Mouse (Mus musculus) embryo, embryonic 11 days (tissue): ENCODE measurements around the gene Ehd1.
"Not testable (repeated sequence)": the region's sequence is repeated elsewhere in the genome, so short reads cannot be mapped to it uniquely, and the experiment has no call there.

Experiments used
- DNase-seq: peaks from one replicate; pipeline ENCODE4 v3.0.0-alpha.2; 2015

The Ehd1 gene

DNA sequence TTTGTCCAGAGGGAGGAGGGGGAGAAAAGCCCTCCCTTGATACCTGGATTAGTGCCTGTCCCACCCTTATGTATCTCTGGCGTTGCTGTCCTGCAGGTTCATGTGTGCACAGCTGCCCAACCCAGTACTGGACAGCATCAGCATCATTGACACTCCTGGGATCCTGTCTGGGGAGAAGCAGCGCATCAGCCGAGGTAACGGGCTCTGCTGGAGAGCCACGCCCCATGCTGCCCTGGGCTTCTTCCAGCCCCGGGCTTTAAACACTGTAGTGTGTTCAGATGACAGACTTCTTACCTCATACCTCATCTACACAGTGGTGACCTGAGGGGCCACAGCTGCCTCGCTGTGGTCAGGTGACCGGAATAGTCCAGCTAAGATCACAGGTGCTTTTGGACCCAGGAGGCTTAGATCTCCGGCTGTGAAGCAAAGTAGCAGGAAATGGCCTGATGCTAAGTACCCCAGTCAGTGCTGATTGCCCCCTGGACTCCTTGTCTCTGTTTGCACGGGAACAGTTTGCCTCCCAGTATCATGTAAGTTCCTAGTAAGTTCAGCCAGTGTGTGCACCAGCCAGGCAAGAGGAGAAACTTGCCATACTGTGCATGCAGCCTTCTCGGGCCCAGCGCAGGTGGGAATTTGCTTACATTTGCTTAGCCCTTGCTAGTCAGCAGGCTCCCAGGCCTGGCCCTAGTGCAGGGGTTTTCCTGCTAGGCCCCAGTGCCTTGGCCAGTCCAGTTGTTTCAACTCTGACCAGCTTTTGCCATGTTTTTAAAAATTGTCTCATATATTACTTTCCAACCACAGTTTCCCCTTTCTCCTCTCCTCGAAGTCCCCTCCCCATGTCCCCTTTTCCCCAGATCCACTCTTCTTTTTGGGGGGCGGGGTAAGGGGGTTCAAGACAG is 4.8 kb downstream of the Ehd1 start:
- no peak for DNase-seq

DNA sequence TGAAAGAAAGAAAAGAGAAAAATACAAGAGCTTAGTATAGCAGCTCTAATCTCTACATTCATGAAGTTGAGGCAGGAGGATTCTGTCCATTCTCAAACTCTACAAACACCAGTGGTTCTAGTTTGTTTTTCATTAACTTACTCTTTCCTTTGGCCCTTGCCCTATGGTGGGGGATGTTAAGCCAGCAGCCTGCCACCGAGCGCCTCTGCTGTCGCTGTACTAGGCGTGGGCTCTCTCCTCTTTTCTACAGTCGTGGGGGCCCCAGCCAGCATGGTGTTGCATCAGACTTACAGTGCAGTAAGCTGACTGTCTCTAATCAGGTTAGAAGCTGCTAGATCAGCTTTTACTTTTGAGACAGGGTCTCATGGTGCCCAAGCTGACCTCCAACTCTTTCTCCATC is 6.5 kb downstream of the Ehd1 start:
- DNase-seq: no peak

DNA sequence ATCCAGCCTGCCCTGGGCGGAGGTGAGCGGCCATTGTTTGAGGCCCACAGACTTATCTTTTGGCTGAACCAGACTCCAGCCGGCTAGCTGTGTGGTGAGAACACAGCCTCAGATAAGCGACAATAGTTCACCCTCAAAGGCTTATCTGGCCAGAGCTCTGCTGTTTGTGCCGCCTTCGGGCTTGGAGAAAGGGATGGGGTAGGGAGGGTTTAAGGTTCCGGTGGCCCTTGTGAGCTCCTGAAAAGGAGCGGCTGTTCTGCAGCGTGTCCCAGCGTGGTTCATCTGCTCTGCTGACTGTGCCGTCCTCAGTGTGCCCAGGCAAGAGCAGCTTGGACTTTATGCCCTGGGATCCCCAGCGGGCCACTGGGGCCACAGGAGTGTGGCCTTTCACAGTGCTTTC is 8.0 kb downstream of the Ehd1 start:
- no peak for DNase-seq

DNA sequence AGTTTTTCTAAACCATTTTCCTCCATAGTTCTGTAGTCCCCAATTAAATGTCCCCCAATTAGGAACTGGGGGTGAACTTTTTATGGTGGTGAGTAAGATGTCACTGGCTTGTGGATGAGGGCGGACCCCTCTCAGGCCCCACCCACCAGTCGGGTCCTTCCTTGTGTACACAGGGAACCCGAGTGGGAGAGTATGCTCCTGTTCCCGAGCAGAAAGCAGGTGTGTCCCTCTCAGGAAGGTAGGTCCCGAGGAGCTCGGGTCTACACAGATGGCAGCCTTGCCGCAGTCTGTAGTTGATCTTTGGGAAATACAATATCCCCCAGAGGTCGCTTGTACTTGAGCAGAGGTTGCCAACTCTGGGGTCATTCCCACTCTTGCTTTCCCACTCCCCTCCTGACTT is 8.7 kb downstream of the Ehd1 start:
- no peak for DNase-seq

DNA sequence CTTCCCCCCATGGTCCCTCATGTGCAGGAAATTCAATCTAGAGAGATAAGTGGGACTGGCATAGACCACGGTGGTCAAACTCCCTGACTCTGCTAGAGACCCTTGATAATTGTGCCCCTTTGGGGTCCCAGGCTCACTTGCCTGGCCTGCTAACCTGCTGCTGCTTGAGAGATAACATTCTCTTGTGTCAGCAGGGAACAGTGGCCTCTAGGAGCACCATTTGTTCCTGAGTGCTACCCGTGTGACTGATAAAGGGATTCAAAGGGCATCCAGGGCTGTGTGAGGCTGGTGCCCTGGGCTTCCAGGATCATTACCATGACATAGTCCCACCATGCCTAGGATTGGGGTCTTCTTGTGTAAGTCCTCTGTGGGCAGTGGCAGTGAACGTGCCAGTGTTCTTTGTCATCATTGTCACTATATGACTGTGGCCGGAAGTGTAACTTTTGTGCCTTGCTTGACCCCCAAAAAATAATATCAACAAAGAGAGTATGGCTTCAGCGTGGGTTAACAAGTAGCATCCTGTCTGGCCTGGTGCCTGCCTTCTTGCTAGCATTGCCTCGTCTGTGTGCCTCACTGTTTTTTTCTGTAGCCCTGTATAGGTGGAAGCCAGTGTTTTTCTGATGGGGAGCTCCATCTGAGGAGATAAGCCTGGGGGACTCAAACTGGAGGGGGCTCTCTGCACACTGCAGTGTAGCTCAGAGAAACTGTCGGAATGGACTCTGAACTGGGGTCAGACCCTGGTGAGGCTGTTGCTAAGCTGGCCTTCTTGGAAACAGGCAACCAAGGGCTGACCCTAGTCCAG is 9.3 kb downstream of the Ehd1 start:
- no peak for DNase-seq

DNA sequence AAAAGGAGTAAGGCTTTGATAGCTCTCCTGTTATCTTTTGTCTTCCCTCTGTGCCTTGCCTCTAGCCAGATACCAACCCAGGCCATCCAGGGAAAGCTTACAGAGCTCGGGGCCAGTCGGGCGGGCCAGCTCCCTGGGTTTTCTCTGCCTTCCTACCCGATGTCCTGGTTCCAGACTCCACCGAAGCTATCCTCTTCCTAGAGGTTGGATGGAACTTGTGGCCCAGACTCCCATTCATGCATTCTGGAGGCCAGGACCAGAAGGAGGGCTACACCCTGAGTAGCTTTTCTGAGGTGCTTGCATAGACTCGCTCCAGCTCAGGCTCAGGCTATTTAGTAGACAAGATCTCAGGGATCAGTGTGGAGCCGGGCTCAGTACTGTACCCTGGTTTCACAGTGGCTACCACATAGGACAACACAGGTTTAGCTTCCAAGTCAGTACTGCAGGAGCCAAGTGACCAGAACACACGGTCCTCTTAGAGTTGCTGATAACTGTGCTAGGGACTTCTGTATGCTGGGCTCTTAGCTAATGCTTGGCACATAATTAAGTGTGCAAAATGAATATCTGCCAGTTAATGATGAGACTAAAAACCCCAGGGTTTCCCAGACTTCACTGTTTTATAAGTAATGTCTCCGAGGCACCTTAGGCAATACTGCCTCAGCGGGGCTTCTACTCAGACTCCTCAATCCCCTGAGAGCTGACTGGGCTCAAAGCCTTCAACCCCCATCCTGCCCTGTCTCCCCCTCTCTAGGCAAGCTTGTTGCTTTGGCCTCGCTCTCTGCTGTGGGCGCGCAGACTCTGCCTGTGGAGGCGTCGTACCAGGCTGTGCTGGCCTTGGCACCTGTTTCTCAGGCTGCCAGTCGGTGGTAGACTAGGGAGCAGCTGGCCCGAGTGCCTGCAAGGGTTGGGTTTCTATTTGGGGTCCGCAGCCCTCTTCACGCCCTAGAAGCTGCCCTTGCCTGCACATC is 10.2 kb downstream of the Ehd1 start:
- no peak for DNase-seq

DNA sequence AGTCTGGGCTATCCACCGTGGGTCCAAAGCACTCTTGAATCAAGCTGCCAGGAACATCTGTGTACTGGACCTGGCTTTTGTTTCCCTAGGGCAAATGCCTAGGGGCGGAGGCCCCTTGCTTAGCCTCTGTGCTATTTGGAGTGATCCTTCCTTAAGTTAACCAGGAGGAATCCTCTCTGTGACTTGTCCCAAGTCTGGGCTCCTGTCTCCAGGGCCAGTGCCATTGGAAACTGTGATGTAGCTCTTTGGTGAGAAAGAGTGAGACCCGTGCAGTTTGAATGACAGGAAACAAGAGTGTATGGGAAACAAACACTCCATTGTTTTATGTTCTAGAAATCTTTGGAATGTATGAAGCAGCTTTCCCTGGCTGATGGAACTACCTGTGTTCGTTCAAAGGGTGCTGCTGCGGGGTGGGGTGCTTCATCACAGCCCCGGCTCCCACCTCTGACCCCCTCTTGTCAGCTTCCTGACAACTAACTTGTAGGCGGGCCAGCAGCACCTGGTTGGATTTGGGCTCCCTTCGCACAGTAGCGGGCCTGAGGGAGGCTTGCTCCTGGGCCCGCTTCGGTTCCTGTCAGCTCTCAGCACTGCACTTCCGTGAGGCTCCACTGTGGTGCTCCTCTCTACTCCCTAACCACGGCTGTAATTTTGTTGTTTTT is 11.8 kb downstream of the Ehd1 start:
- DNase-seq: no peak

DNA sequence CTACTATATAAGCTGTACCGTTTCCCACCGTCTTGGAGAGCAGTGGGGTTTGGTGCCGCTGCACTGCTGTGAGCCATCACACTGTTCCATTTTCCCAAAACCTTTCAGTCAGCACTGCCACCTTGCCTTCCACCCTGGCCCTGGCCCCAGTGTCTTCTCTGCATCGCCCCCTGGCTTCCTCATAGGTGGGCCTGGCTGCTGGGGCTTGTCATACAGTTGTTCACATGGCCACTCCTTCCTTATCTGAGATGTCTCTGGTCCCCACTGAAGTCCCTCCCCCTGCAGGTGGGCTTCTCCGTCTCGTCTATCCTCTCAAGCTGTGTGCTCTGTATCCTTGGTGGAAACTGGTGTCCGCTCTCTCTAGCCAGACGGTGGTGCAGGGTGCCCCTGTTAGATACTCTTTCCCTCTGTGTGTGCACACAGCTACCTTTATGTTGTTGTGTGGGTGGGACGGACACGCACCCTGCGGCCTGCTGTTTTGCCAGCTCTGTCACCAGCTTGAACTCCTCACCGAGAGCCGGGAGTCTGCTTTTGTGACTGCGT is 13.2 kb downstream of the Ehd1 start:
- DNase-seq: no peak

DNA sequence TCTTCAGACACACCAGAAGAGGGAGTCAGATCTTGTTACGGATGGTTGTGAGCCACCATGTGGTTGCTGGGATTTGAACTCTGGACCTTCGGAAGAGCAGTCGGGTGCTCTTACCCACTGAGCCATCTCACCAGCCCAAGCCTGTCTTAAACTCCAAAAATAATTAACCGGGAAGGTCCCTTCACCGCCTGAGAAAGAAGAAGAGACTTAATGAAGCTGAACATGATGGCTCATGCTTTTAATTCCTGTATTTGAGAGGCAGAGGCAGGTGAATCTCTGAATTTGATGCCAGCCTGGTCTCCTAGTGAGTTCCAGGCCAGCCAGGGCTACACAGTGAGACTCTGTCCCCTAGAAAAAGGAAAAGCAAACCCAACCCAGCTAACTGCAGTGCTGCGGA is 14.2 kb downstream of the Ehd1 start:
- DNase-seq: not testable (repeated sequence)

DNA sequence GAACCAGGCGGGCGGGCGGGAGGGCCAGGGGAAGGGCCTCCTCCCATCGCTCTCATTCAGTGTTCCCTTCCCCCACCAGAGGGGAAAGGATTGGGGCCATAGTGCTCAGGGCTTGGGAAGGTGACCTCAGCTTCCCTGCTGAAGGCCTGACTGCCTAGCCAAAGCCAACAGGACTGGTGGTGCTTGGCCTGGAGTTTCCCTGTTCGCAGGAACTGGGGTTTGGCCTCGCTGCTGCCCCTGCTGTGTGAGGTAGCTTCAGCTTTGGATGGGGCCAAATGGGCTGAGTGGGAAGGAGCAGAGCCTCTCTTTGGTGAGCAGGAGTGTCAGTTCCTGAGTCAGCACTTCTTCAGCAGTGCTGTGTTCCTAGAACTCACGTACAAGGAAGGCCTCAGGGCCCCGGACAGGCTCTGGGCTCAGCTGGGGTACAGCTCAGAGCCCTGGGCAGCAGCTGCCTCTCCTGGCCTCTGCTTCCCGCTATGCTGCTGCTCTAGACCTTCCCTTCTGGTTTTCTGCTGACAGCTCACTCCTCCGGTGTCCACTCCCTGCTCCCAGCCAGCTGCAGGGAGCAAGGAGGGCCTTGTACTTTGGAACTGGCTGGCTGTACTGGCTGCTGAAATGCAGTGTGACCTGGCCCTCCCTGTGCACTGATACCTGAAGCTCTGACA is 14.7 kb downstream of the Ehd1 start:
- DNase-seq: no peak

DNA sequence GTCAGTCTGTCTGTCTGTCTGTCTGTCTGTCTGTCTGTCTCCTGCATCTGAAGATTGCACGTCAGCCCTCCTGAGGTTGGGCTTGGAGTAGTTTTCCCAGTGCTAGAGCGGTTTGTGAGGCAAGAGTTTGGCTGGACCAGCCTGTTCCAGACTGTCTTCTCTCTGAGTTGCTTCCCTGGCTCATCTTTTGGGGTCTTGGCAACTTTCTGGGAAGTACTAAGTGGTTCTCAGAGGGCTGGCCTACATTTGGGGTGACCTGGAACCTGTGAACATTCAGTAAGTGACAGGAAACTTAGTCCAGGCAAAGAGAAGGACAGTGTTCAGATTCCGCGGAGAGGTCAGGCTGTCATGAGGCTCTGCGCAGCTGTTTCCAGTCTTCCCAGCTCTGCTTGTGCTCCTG is 15.7 kb downstream of the Ehd1 start:
- DNase-seq: no peak

DNA sequence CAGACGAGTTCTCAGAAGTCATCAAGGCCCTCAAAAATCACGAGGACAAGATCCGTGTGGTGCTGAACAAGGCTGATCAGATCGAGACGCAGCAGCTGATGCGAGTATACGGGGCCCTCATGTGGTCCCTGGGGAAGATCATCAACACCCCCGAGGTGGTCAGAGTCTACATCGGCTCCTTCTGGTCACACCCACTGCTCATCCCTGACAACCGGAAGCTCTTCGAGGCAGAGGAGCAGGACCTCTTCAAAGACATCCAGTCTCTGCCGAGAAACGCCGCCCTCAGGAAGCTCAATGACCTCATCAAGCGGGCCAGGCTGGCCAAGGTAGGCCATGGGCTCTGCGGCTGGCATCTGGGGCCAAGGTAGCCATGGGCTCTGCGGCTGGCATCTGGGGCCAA is 17.8 kb downstream of the Ehd1 start:
- no peak for DNase-seq

DNA sequence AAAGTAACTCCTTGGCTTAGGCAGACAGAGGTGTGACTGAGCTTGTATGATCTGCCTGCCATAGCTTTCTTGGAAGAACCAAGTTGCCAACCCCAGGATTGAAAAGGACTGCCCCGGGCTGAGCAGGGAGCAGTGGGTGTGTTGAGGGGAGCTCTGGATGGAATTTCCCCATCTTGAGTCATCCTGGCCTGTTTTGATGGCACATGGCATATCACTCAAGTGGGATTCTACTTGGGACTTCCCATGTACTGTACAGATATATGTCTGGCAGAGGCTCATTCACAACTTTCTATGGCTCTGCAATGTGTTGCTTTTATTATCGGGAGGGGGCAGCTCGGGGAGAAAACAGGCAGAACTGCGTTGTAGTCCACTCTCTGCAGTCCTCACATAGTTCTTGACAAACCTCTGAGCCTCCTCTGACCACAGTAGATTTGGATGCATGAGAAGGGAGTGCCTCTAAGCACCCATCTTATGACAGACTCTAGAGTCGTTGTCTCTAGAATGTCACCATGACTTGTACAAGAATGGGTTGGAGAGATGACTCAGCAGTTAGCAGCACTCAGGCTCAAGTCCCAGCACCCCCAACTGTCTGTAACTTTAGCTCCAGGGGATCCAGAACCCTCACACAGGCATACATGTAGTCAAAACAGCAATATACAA is 20.2 kb downstream of the Ehd1 start:
- DNase-seq: no peak

DNA sequence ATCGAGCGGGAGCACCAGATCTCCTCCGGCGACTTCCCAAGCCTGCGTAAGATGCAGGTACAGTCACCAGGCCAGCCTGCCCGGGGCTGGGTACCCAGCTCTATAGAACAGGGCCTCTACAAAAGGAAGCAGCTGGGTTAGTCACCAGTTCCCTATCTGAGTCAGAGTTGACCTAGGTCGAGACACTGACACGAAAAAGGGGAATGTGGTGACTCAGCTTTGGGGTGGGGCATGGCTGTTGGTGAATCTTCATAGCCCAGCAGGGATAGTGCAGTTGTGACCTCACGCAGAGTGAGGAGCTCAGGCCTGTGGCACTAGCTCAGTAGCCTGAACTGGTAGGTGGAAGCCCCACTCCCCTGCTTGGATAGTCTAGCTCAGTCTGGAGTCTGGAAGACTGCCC is 21.1 kb downstream of the Ehd1 start:
- no peak for DNase-seq

DNA sequence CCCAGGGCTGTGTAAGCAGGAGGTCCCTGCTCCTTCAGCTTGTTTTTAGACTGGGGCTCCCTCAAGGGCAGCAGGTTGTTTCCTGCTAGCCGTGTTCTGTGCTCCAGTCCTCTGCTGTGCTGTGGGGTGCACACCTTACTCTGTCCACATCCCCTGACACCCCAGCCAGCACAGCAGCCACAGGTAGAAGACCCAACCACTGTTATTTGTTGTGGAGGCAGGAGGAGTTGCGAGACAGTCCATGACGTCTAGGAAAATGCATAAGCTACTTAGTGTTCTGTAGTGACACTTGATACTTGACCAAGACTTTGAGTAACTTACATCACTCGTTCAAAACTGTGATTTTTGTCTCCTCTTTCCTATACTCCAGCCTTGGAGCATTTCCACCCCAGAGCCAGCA is 22.5 kb downstream of the Ehd1 start:
- DNase-seq: no peak

DNA sequence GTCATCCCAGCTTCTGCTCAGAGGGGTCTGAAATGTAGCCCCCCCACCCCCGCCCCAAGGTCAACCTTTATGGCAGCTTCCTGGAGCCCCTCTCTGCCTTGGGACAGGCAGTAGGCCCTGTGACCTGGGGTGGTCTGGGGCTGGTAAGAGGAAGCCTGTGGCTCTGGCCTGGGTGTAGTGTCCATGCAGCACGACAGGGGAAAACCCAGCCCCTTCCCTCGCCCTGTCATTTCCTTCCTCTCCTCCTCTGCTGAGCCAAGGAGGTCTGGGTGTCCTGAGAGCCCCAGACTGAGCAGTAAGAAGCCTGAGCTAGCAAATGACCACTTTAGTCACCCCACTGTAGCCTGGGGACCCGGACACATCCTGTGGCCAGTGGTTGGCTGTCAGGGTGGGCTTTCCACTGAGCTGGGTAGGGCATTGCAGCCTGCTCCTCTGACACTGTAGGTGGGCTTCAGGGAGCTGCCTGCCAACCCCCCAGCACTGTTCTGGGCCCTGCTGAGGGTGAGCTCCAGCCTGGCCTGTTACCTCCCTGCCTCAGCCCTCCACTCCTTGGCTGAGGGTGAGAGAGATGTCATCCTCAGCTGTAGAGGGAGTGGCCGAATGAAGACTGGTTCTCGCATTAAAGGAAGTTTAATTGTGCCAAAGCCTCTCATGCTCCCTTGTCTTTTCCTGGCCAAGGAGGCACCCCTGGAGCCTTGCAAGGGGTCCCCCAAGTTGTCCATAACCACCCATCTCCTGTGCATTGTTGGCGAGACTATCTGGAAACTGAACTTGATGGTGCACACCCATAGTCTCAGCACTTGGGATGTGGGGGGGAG is 23.1 kb downstream of the Ehd1 start:
- DNase-seq: no peak

DNA sequence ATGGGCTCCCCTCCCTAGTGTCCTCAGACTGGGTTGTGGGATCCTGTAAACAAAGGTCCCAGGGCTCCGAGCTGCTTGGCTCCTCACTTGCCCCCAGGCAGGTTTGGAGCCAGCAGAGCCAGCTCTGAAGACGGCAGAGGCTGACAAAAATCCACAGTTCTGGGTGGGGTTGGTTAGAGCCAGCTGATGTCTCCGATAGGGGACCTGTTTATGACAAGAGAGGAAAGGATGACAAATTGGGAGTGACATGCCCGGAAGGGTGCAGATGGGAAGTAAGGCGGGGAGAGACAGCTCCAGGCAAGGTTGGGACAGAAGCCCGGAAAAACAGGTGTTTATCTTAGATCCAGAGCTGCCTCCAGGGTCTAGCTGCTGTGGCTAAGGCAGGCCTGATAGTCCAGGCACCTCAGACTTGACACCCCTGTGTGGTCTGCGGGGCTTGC is 23.9 kb downstream of the Ehd1 start:
- no peak for DNase-seq

DNA sequence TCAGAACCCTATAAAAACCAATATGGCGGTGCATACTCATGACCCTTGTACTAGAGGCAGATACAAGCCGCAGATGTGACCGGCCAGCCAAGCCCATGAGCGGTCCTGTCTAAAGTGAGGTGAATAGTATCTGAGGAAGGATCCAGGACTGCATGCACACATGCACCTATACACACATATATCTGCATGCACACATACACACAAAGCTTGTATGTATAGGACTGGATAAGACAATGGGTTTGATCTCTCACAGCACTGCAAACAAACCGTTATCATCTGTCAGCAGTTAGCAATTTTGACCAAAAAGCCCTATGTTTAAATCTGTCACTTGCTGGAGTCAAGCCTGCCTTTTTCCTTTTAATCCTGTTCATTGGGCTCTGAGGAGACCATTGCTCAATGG is 25.6 kb downstream of the Ehd1 start:
- no peak for DNase-seq

DNA sequence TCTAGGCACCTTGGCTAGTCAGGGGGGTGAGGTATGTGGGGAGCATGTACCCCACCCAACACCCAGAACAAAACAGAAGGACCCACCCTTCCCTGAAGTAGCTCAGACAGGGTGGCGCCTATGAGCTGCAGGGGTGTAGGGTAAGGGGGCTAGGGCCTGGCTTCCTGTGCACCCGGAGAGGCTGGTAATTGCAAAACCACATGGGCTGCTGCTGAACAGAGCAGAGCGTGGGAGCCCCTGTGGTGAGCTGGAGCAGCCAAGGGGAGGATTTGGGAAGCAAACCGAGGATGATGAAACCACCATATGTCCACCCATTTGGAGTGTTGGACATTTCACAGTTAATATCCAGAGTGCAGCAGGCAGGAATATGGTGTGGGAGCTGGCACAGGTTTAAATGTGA is 26.0 kb downstream of the Ehd1 start:
- DNase-seq: peak; percentile 30

DNA sequence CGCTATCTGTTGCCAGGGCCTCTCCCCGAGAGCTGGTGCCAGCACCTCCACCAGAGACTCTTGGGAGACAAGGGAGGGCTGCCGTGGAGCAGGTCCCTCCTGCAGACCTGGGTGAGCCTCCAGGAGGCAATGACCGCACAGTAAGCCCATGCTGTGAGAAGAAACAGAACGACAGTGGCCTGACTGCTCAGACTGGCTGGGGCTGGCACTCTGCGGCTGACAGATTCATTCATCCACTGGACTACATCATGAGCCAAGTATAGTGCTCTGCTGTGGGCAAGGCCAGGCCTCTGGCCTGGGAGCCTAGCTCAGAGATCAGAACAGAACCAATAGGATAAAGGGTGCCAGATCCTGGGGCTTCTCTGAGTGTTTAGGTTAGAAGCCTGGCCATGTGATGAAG is 27.3 kb downstream of the Ehd1 start:
- DNase-seq: no peak
